Mouse (Mus musculus): ENCODE data around the gene Lama5.

GRCm38 (mm10) chr2:180262441-180262840 is 36.8 kb upstream of the Lama5 start:
- no peak for TF ChIP-seq CTCF (IDR thresholded peaks at IDR 0.05)
- peak; percentile 79 for TF ChIP-seq EP300 (IDR thresholded peaks at IDR 0.05)
